ENCODE assay signal across 38 mouse cellular contexts in the genomic region with DNA sequence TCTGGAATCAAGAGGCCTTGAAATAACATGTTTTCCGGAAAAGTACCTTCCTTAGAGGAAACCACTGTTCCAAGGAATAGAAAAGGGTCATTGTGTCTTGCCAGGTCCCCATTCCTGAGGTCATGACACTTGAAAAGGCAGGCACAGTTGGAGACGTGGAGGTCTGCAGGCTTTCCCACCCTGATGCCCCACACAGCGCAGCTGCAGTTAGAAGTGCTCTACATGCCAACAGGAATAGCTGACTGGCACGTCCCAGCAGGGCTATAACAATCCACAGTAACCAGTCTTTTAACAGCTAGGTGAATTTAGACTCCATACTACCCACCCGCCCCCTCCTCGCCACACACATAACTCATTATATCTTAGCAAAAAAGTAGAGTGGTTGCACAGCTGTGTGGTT. TPM values are rescaled to one million over a fixed set of nuclear protein-coding genes. Genes with fewer than 3 reads are reported as not detected.
A peak's percentile ranks its signal among the peaks of the same experiment; 100 is the strongest.
DNase-seq lines count a peak whose midpoint lies in the region; ATAC-seq and TF ChIP-seq lines count a peak whose summit lies in the region.
"Had no signal": no experiment of that assay in that cellular context is flagged by ENCODE, and none has a peak within 500 bp of the region (broad histone marks: within the 10 kb centered on the region; RNA-seq: fewer than 3 reads in every experiment).

No protein-coding gene starts in this region.

- intact Hi-C loops in heart, postnatal 10 days (cut with DNase I), result no loop called here

- H3K4me3 ChIP-seq in limb, embryonic 11.5 days (ENCODE audit: low read depth, low read length), result no peak overlapping the region
- no peak overlapping the region for H3K4me3 ChIP-seq in limb, embryonic 10.5 days
- no peak overlapping the region for H3K4me3 ChIP-seq in brown adipose tissue, adult 24 weeks (ENCODE audit: insufficient read depth, low read depth, low read length)
- no peak overlapping the region for H3K4me3 ChIP-seq in limb, embryonic 14.5 days (replicated peaks; ENCODE audit: low read length)
- H3K4me3 ChIP-seq: embryonic facial prominence, embryonic 13.5 days; forebrain, embryonic 10.5 days; heart, embryonic 12.5 days; hindbrain, embryonic 10.5 days; hindbrain, embryonic 15.5 days; liver, embryonic 12.5 days; midbrain, embryonic 10.5 days; midbrain, embryonic 15.5 days; neural tube, embryonic 15.5 days; stomach, embryonic 15.5 days had no signal

- peak overlapping the region; percentile 68; the same call in 1 of the 2 replicates for H3K27ac ChIP-seq in limb, embryonic 11.5 days (replicated peaks; ENCODE audit: low read depth, low read length)
- no peak overlapping the region for H3K27ac ChIP-seq in limb, embryonic 10.5 days
- peak overlapping the region; percentile 76 for H3K27ac ChIP-seq in brown adipose tissue, adult 24 weeks (replicated peaks; ENCODE audit: low read depth, low read length)
- peak overlapping the region; percentile 71 for H3K27ac ChIP-seq in limb, embryonic 14.5 days (replicated peaks; ENCODE audit: low read depth, low read length)
- H3K27ac ChIP-seq: embryonic facial prominence, embryonic 13.5 days; forebrain, embryonic 10.5 days; hindbrain, embryonic 10.5 days; hindbrain, embryonic 15.5 days; liver, embryonic 12.5 days; midbrain, embryonic 10.5 days; midbrain, embryonic 15.5 days; neural tube, embryonic 15.5 days; stomach, embryonic 15.5 days had no signal

- H3K36me3 ChIP-seq in limb, embryonic 11.5 days (ENCODE audit: control insufficient read depth, insufficient read depth, low read length), result no peaks in the 10 kb centered on the region
- H3K36me3 ChIP-seq in limb, embryonic 10.5 days, result no peaks in the 10 kb centered on the region
- H3K36me3 ChIP-seq in limb, embryonic 14.5 days (ENCODE audit: control insufficient read depth, insufficient read depth, low read length), result no peaks in the 10 kb centered on the region
- H3K36me3 ChIP-seq: embryonic facial prominence, embryonic 13.5 days; forebrain, embryonic 10.5 days; heart, embryonic 12.5 days; hindbrain, embryonic 10.5 days; hindbrain, embryonic 15.5 days; liver, embryonic 12.5 days; midbrain, embryonic 10.5 days; midbrain, embryonic 15.5 days; neural tube, embryonic 15.5 days; stomach, embryonic 15.5 days had no signal

- H3K9ac ChIP-seq in limb, embryonic 11.5 days (ENCODE audit: low read length), result no peak overlapping the region
- H3K9ac ChIP-seq in limb, embryonic 14.5 days (ENCODE audit: low read depth, low read length, severe bottlenecking), result no peak overlapping the region
- H3K9ac ChIP-seq: embryonic facial prominence, embryonic 13.5 days; heart, embryonic 12.5 days; hindbrain, embryonic 15.5 days; liver, embryonic 12.5 days; liver, postnatal 0 days; midbrain, embryonic 15.5 days; neural tube, embryonic 15.5 days; stomach, embryonic 15.5 days had no signal

- no peaks in the 10 kb centered on the region for H3K9me3 ChIP-seq in limb, embryonic 11.5 days (ENCODE audit: control insufficient read depth, low read length)
- no peaks in the 10 kb centered on the region for H3K9me3 ChIP-seq in limb, embryonic 10.5 days (replicated peaks)
- H3K9me3 ChIP-seq in limb, embryonic 14.5 days (ENCODE audit: control insufficient read depth, low read length), result no peaks in the 10 kb centered on the region
- H3K9me3 ChIP-seq: embryonic facial prominence, embryonic 13.5 days; forebrain, embryonic 10.5 days; heart, embryonic 12.5 days; hindbrain, embryonic 10.5 days; hindbrain, embryonic 15.5 days; liver, embryonic 12.5 days; midbrain, embryonic 10.5 days; midbrain, embryonic 15.5 days; neural tube, embryonic 15.5 days; stomach, embryonic 15.5 days had no signal

- 78% methylated on average over 6 of the region's 6 CpGs for WGBS in limb, embryonic 11.5 days
- WGBS in limb, embryonic 10.5 days, result 79% methylated on average over 6 of the region's 6 CpGs
- 54% methylated on average over 6 of the region's 6 CpGs for WGBS in limb, embryonic 14.5 days

- no peak; the same call in 1 of the 2 replicates for ATAC-seq in limb, embryonic 11.5 days (ENCODE audit: insufficient number of reproducible peaks, low FRiP score, low TSS enrichment, low read depth)
- ATAC-seq in limb, embryonic 14.5 days (ENCODE audit: low FRiP score, low read depth), result no peak
- ATAC-seq: CD4-positive, CD25-positive, alpha-beta regulatory T cell, adult 4 months; forebrain, embryonic 16.5 days; liver, embryonic 12.5 days; liver, postnatal 0 days; midbrain, embryonic 15.5 days had no signal

- no peaks in the 10 kb centered on the region for H3K27me3 ChIP-seq in limb, embryonic 11.5 days (ENCODE audit: control insufficient read depth, insufficient read depth, low read length)
- 0 out of 2 replicates have a peak, but pooled peaks cover 10% of the 10 kb centered on the region for H3K27me3 ChIP-seq in limb, embryonic 10.5 days (ENCODE audit: low read depth, poor library complexity, severe bottlenecking)
- no peaks in the 10 kb centered on the region for H3K27me3 ChIP-seq in limb, embryonic 14.5 days (ENCODE audit: control insufficient read depth, insufficient read depth, low read length)
- H3K27me3 ChIP-seq: embryonic facial prominence, embryonic 13.5 days; heart, embryonic 12.5 days; hindbrain, embryonic 15.5 days; midbrain, embryonic 15.5 days; neural tube, embryonic 15.5 days; stomach, embryonic 15.5 days had no signal

- 0 out of 2 replicates have a peak, but pooled peaks cover 3% of the 10 kb centered on the region for H3K4me1 ChIP-seq in limb, embryonic 11.5 days (ENCODE audit: control insufficient read depth, insufficient read depth, low read length)
- H3K4me1 ChIP-seq in limb, embryonic 10.5 days, result peaks cover 20% of the 10 kb centered on the region
- H3K4me1 ChIP-seq in brown adipose tissue, adult 24 weeks (ENCODE audit: control insufficient read depth, insufficient read depth, insufficient read length, low read length), result peaks cover 40% of the 10 kb centered on the region
- H3K4me1 ChIP-seq in limb, embryonic 14.5 days (ENCODE audit: control insufficient read depth, insufficient read depth, low read length), result peaks cover 21% of the 10 kb centered on the region
- H3K4me1 ChIP-seq: hindbrain, embryonic 15.5 days; midbrain, embryonic 15.5 days; neural tube, embryonic 15.5 days; stomach, embryonic 15.5 days had no signal

- H3K4me2 ChIP-seq in limb, embryonic 11.5 days (ENCODE audit: low read depth, severe bottlenecking), result no peak overlapping the region
- no peak overlapping the region for H3K4me2 ChIP-seq in limb, embryonic 14.5 days (replicated peaks; ENCODE audit: low read depth, low read length, severe bottlenecking)
- H3K4me2 ChIP-seq: embryonic facial prominence, embryonic 13.5 days; heart, embryonic 12.5 days; hindbrain, embryonic 15.5 days; liver, embryonic 12.5 days; midbrain, embryonic 15.5 days; neural tube, embryonic 15.5 days; stomach, embryonic 15.5 days had no signal

- TF ChIP-seq POLR2A in limb, embryonic 14.5 days (IDR thresholded peaks at IDR 0.05; ENCODE audit: borderline replicate concordance, extremely low read depth, insufficient read depth, insufficient read length), result no peak

- peak; percentile 80 for DNase-seq in heart, adult 11 months
- DNase-seq in heart, postnatal 10 days, result no peak
- no peak for DNase-seq in limb, embryonic 11.5 days (ENCODE audit: low spot score)
- no peak for DNase-seq in limb, embryonic 10.5 days (ENCODE audit: low spot score)
- peak; percentile 24 for DNase-seq in limb, embryonic 14.5 days (ENCODE audit: low spot score)
- no peak for DNase-seq in adrenal gland, adult 18-20 months (ENCODE audit: low spot score in 2 of 2)
- DNase-seq: adrenal gland, postnatal 25 days; cerebellum, adult 18-20 months; cerebellum, postnatal 10 days; heart, adult 18-20 months; kidney, postnatal 36 days; liver, postnatal 0 days; lung, postnatal 14 days; right cerebral cortex, postnatal 25 days; thymus, adult 2 months had no signal

RNA-seq across cellular contexts. Expression of gene Spaar, which starts 7.3 kb away (rescaled TPM):
- total RNA-seq in heart, postnatal 10 days (2021), result 1 to 10 TPM; 4.2 to 5.1 TPM
- 0.20 and 0.27 TPM in 2 replicates for polyA plus RNA-seq in limb, embryonic 11.5 days (2014; fragmentation: Nextera tagmentation; extraction: Ambion mirVana)
- polyA plus RNA-seq in limb, embryonic 10.5 days (2016; fragmentation: Nextera tagmentation; extraction: Ambion mirVana), result 0.05 and 0.10 TPM in 2 replicates
- polyA plus RNA-seq in brown adipose tissue, adult 24 weeks (2012; ENCODE audit: insufficient read depth, insufficient read length, missing spikeins), result 1.9 and 2.8 TPM in 2 replicates
- polyA plus RNA-seq in limb, embryonic 14.5 days (2012; rRNA removed), result 1.0 and 1.3 TPM in 2 replicates
- 0.08 and 0.10 TPM in 2 replicates for polyA plus RNA-seq in limb, embryonic 14.5 days (2014; fragmentation: Nextera tagmentation; extraction: Ambion mirVana)
- total RNA-seq in adrenal gland, adult 18-20 months (2021), result 1 to 10 TPM; 1.6 to 2.3 TPM
- total RNA-seq: common myeloid progenitor, adult 5-6 weeks; megakaryocyte progenitor cell, adult 5-6 weeks had no signal
- polyA plus RNA-seq: CD4-positive, CD25-positive, alpha-beta regulatory T cell, adult 4 months; forebrain, embryonic 10.5 days; hindbrain, embryonic 10.5 days; midbrain, embryonic 15.5 days had no signal

RNA-seq across cellular contexts. Expression of gene Hrct1, which starts 10.2 kb away (rescaled TPM):
- 1 to 10 TPM; 4.5 to 6.1 TPM for total RNA-seq in heart, postnatal 10 days (2021)
- 0.29 TPM in 1 of 2 replicates, not detected in the other for polyA plus RNA-seq in limb, embryonic 11.5 days (2014; fragmentation: Nextera tagmentation; extraction: Ambion mirVana)
- polyA plus RNA-seq in limb, embryonic 10.5 days (2016; fragmentation: Nextera tagmentation; extraction: Ambion mirVana), result 0.35 and 0.40 TPM in 2 replicates
- 4.7 and 5.0 TPM in 2 replicates for polyA plus RNA-seq in brown adipose tissue, adult 24 weeks (2012; ENCODE audit: insufficient read depth, insufficient read length, missing spikeins)
- polyA plus RNA-seq in limb, embryonic 14.5 days (2012; rRNA removed), result 3.2 and 3.9 TPM in 2 replicates
- polyA plus RNA-seq in limb, embryonic 14.5 days (2014; fragmentation: Nextera tagmentation; extraction: Ambion mirVana), result 2.1 and 2.2 TPM in 2 replicates
- total RNA-seq in adrenal gland, adult 18-20 months (2021), result 1 to 10 TPM; 2.4 to 6.4 TPM
- total RNA-seq: common myeloid progenitor, adult 5-6 weeks; megakaryocyte progenitor cell, adult 5-6 weeks had no signal
- polyA plus RNA-seq: CD4-positive, CD25-positive, alpha-beta regulatory T cell, adult 4 months; midbrain, embryonic 10.5 days had no signal

RNA-seq across cellular contexts. Expression of gene Olfr71, which starts 27.1 kb away (rescaled TPM):
- not detected for total RNA-seq in heart, postnatal 10 days (2021)
- not detected in 2 replicates for polyA plus RNA-seq in limb, embryonic 11.5 days (2014; fragmentation: Nextera tagmentation; extraction: Ambion mirVana)
- polyA plus RNA-seq in limb, embryonic 10.5 days (2016; fragmentation: Nextera tagmentation; extraction: Ambion mirVana), result not detected in 2 replicates
- not detected in 2 replicates for polyA plus RNA-seq in brown adipose tissue, adult 24 weeks (2012; ENCODE audit: insufficient read depth, insufficient read length, missing spikeins)
- not detected in 2 replicates for polyA plus RNA-seq in limb, embryonic 14.5 days (2012; rRNA removed)
- polyA plus RNA-seq in limb, embryonic 14.5 days (2014; fragmentation: Nextera tagmentation; extraction: Ambion mirVana), result not detected in 2 replicates
- not detected for total RNA-seq in adrenal gland, adult 18-20 months (2021)
- total RNA-seq: adrenal gland, postnatal 25 days; common myeloid progenitor, adult 5-6 weeks; gastrocnemius, adult 8-10 months; heart, adult 18-20 months; layer of hippocampus, adult 8-10 months; layer of hippocampus, postnatal 25 days; left cerebral cortex, adult 8-10 months; left cerebral cortex, postnatal 36 days; megakaryocyte progenitor cell, adult 5-6 weeks had no signal
- polyA plus RNA-seq: CD4-positive, CD25-positive, alpha-beta regulatory T cell, adult 4 months; embryonic facial prominence, embryonic 13.5 days; forebrain, embryonic 10.5 days; forebrain, embryonic 16.5 days; heart, embryonic 12.5 days; heart, postnatal 0 days; hindbrain, embryonic 10.5 days; hindbrain, embryonic 15.5 days; intestine, embryonic 14.5 days; kidney, embryonic 14.5 days; liver, embryonic 12.5 days; liver, postnatal 0 days; midbrain, embryonic 10.5 days; midbrain, embryonic 15.5 days; neural tube, embryonic 15.5 days; stomach, embryonic 15.5 days; thymus, adult 2 months had no signal

RNA-seq across cellular contexts. Expression of gene Olfr159, which starts 33.7 kb away (rescaled TPM):
- not detected for total RNA-seq in heart, postnatal 10 days (2021)
- not detected in 2 replicates for polyA plus RNA-seq in limb, embryonic 11.5 days (2014; fragmentation: Nextera tagmentation; extraction: Ambion mirVana)
- polyA plus RNA-seq in limb, embryonic 10.5 days (2016; fragmentation: Nextera tagmentation; extraction: Ambion mirVana), result not detected in 2 replicates
- not detected in 2 replicates for polyA plus RNA-seq in brown adipose tissue, adult 24 weeks (2012; ENCODE audit: insufficient read depth, insufficient read length, missing spikeins)
- not detected in 2 replicates for polyA plus RNA-seq in limb, embryonic 14.5 days (2012; rRNA removed)
- not detected in 2 replicates for polyA plus RNA-seq in limb, embryonic 14.5 days (2014; fragmentation: Nextera tagmentation; extraction: Ambion mirVana)
- total RNA-seq in adrenal gland, adult 18-20 months (2021), result not detected
- total RNA-seq: adrenal gland, postnatal 25 days; common myeloid progenitor, adult 5-6 weeks; gastrocnemius, adult 8-10 months; heart, adult 18-20 months; layer of hippocampus, adult 8-10 months; layer of hippocampus, postnatal 25 days; left cerebral cortex, postnatal 36 days; megakaryocyte progenitor cell, adult 5-6 weeks had no signal
- polyA plus RNA-seq: CD4-positive, CD25-positive, alpha-beta regulatory T cell, adult 4 months; embryonic facial prominence, embryonic 13.5 days; forebrain, embryonic 10.5 days; forebrain, embryonic 16.5 days; heart, embryonic 12.5 days; heart, postnatal 0 days; hindbrain, embryonic 10.5 days; hindbrain, embryonic 15.5 days; intestine, embryonic 14.5 days; kidney, embryonic 14.5 days; liver, embryonic 12.5 days; liver, postnatal 0 days; midbrain, embryonic 10.5 days; midbrain, embryonic 15.5 days; neural tube, embryonic 15.5 days; stomach, embryonic 15.5 days; thymus, adult 2 months had no signal

RNA-seq across cellular contexts. Expression of gene Olfr70, which starts 36.5 kb away (rescaled TPM):
- not detected for total RNA-seq in heart, postnatal 10 days (2021)
- not detected in 2 replicates for polyA plus RNA-seq in limb, embryonic 11.5 days (2014; fragmentation: Nextera tagmentation; extraction: Ambion mirVana)
- polyA plus RNA-seq in limb, embryonic 10.5 days (2016; fragmentation: Nextera tagmentation; extraction: Ambion mirVana), result not detected in 2 replicates
- polyA plus RNA-seq in brown adipose tissue, adult 24 weeks (2012; ENCODE audit: insufficient read depth, insufficient read length, missing spikeins), result not detected in 2 replicates
- polyA plus RNA-seq in limb, embryonic 14.5 days (2012; rRNA removed), result not detected in 2 replicates
- not detected in 2 replicates for polyA plus RNA-seq in limb, embryonic 14.5 days (2014; fragmentation: Nextera tagmentation; extraction: Ambion mirVana)
- total RNA-seq in adrenal gland, adult 18-20 months (2021), result not detected
- total RNA-seq: adrenal gland, postnatal 25 days; common myeloid progenitor, adult 5-6 weeks; gastrocnemius, adult 8-10 months; heart, adult 18-20 months; layer of hippocampus, adult 8-10 months; layer of hippocampus, postnatal 25 days; left cerebral cortex, adult 8-10 months; left cerebral cortex, postnatal 36 days; megakaryocyte progenitor cell, adult 5-6 weeks had no signal
- polyA plus RNA-seq: CD4-positive, CD25-positive, alpha-beta regulatory T cell, adult 4 months; embryonic facial prominence, embryonic 13.5 days; forebrain, embryonic 10.5 days; forebrain, embryonic 16.5 days; heart, embryonic 12.5 days; heart, postnatal 0 days; hindbrain, embryonic 10.5 days; hindbrain, embryonic 15.5 days; intestine, embryonic 14.5 days; kidney, embryonic 14.5 days; liver, embryonic 12.5 days; liver, postnatal 0 days; midbrain, embryonic 10.5 days; midbrain, embryonic 15.5 days; stomach, embryonic 15.5 days; thymus, adult 2 months had no signal

Comparison
In these comparisons a context has a peak if more than half of its experiments do, and no peak if none do; other contexts are left out.
1. DNase-seq: peak in heart, adult 11 months (single experiment) and limb, embryonic 14.5 days (single experiment); none in heart, postnatal 10 days (0 of 2), limb, embryonic 11.5 days (single experiment), limb, embryonic 10.5 days (single experiment) and adrenal gland, adult 18-20 months (0 of 2).